Mouse (Mus musculus) adipocyte (in vitro differentiated cells): ENCODE data around the gene Vmn1r5.
"Not testable (repeated sequence)": the region's sequence is repeated elsewhere in the genome, so short reads cannot be mapped to it uniquely, and the experiment has no call there.

ENCODE experiments used
- DNase-seq: peaks from one replicate; pipeline ENCODE4 v3.0.0-alpha.2; 2016; ENCODE audit warnings: low spot score

The Vmn1r5 gene

DNA sequence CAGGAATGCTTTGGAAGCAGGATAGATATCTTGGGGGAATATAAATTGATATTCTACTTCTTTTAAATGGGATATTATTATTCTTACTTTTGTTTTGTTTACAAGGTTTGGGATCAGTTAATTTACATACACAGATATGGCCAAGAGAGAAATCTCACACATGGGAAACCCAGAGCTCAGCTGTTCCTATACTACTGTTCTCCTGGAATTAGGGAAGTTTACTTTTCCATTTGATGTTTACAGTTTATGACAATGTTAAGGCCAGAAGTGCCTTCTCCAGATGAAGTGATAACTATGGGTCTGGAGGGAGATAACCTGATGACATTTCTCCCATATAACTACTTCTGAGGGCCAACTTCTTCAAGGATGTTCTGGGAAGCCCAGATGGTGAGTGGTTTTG is at the start of gene Vmn1r5:
Vmn1r5 (plus strand) TSS at position 301 of the 400 bp plus-strand sequence.
- no peak for DNase-seq

DNA sequence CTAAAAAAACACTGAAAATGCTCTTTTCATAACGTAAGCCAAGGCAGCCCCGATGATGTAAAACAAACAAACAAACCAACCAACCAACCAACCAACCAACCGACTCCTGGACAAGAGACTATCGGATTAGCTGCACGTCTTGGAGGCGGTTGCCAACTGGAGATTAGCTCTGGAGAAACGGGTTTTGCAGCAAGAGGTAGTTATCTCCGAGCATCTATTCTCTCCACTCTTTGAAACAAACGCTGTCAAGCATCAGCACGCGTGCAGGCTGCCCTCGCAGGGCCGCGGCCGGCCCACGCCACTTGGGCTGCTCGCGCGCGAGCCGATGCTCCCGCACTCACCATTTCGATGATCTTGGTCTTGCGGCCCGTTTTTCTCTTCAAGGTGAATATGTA is 46.7 kb upstream of the Vmn1r5 start:
- DNase-seq = peak; percentile 71

DNA sequence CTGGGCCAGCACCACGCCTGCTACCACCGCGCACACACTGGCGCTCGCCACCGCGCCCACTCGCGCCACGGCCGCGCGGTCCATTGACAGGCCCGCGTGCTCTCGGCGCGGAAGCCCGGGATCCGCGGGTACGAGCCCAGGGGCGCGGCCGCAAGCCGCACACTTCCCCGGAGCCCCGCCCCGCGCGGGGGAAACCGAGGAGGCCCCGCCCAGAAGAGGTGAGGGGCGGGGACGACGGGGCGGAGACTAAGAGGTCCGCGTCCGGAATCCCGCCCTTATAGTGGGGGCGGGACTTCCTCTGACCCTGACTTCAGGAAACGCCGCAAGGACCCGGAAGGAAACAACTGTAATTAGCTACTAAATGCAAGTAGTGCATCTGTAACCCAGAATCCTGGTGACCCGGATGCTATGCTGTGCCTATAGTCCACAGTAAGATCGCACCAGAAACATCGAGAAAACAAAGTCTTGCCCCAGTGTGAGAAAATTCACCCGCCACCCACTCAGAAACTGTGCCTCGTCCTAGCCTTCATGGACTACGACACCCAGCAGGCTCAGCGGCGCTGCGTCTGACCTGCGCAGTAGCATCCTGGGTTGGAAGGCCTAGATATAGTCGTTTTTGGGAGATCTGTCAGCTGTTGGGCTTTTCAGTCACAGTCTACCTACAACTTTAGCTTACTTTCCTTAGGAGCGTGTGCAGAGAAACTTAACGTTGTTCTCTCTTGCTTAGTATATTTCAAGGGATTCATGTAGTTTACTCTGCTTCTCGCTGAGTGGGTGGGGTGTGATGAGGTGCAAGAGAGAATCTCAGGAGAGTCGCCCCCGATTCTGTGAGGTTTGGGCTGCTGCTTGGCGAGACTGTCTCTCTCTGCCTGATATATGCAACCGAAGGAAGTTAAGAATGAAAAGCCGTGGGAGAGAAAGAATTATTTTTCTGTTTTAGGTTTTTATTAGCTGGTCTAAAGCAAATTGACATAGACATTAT is 46.1 kb upstream of the Vmn1r5 start, which contains the start of the genes Nt5c3 and Vmn1r4:
Nt5c3 (minus strand) TSS at position 207 of the 982 bp plus-strand sequence.
Vmn1r4 (plus strand) TSS at position 290 of the 982 bp plus-strand sequence.
- peak; percentile 99 for DNase-seq

DNA sequence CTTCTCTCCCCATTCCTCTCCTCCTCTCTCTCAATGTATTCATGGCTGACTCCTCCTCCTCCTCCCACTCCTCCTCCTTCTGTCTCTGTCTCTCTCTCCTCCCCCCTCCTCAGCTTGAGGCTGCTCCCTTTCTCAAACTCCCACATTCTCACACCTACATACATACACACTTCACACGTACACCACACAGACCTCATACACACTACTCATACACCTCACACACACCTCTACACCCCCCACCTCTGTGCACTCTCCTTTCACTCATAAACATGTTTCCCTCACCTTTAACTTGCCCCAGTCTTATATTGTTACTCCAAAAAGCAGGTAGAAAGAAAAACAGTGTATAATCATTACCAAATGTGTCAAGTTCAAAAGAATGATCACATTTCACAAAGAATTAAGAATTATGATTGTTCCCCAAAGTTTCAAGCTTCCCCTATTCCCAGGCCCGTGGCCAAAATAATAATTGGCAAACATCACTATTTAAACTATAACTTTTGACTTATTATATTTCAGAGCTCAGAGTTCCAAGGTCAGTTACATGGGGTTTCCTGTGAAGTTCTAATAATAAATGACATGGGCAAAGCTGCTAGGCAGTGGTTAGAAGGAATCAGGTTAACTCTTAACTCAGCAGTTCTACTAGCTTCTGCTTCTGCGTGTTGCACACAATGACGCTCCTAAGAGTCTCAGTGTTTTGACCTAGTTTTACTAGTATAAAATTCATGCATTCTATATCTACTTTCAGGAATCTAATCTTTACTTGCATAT is 38.2 kb upstream of the Vmn1r5 start:
- no peak for DNase-seq

DNA sequence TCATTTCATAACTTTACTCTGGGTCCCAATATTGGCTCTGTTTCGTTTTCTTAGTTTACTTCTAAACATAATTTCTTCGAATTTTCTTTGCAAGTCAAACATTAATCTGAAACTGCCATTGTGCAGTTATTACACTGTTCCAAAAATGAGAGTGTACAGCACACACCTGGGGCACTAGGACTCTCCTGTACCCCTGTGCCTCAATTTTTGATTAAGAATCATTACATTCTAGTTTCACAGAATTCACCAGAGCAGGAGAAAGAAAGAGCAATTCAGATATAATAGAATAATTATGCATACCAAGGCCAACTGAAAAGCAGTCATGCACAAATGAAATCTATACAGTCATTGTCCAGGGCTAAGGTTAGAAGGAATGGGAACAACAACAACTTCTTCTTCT is 37.6 kb upstream of the Vmn1r5 start:
- no peak for DNase-seq

DNA sequence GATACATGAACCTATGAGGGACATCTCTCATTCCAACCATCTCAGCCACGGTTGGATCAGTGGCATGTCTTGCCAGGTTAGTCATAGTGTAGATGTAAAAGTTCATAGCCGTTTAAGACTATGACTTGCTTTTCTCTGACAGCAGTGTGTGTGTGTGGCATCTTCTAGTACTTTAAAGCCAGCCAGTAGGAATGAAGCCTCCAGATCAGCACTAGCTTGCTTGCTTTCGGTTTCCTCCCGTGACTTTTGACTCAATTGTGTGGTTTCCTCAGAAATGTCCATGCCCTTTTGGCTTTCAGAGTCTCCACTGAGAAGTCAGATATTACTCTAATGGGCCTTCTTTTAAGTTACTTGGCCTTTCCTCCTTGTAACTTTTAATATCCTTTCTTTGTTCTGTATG is 35.7 kb upstream of the Vmn1r5 start:
- DNase-seq = peak; percentile 79

DNA sequence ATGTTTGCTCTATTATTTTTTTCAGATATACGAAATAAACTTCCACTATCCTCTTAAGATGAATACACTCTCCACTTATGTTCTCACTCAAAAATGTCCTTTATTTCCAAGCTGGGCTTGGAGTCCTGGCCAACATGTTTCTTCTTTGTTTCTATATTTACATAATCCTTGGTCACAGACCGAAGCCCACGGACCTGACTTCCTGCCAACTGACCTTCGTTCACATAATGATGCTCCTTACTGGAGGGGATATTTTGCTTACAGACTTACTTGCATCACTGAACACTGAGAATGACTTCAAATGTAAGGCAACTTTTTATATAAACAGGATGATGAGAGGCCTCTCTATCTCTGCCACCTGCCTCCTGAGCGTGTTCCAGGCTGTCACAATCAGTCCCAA is 13.6 kb upstream of the Vmn1r5 start:
- DNase-seq = no peak

DNA sequence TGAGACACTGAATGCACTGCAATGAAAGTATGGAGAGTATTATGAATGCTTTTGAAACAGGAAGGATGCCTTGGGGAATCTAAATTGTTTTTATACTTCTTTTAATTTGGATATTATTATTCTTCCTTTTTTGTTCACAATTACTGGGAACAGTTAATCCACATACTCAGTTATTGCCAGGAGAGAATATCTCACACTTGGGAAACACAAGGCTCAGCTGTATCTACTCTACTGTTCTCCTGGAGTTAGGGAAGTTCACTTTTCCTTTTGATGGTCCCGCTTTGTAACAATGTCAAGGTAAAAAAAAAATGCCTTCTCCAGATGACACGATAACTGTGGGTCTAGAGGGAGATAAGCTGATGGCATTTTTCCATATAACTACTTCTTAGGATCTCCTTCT is 26.9 kb downstream of the Vmn1r5 start, which contains the start of gene Vmn1r6:
Vmn1r6 (plus strand) TSS at position 301 of the 400 bp plus-strand sequence.
- no peak for DNase-seq

DNA sequence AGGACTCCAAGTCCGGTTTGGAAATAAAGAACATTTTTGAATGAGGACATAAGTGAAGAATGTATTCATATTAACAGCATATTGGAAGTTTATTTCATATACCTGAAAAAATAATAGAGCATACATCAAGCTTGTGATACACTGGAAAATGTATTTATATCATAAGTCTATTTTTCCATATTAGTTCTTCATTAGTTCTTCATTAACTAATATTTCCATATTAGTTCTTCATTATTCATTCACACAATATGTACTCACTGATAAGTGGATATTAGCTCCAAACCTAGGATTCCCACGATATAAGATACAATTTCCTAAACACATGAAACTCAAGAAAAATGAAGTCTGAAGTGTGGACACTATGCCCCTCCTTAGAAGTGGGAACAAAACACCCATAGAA is 55.2 kb downstream of the Vmn1r5 start, which contains the start of gene Vmn1r7:
Vmn1r7 (minus strand) TSS at position 101 of the 400 bp plus-strand sequence.
- not testable (repeated sequence) for DNase-seq

DNA sequence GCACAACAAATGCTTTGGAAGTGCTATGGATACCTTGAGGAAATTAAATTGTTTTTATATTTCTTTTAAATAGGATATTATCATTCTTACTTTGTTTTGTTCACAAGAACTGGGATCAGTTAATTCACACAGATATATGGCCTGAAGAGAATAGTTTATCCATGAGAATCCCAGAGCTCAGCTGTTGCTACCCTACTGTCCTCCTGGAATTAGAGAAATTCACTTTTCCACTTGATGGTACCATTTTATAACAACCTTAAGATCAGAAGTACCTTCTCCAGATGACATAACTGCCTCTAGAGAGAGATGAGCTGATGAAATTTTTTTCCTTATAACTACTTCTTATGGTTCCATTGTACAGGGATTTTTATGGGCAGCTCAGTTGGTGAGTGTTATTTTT is 61.9 kb downstream of the Vmn1r5 start, which contains the start of gene Vmn1r8:
Vmn1r8 (plus strand) TSS at position 301 of the 400 bp plus-strand sequence.
- no peak for DNase-seq

DNA sequence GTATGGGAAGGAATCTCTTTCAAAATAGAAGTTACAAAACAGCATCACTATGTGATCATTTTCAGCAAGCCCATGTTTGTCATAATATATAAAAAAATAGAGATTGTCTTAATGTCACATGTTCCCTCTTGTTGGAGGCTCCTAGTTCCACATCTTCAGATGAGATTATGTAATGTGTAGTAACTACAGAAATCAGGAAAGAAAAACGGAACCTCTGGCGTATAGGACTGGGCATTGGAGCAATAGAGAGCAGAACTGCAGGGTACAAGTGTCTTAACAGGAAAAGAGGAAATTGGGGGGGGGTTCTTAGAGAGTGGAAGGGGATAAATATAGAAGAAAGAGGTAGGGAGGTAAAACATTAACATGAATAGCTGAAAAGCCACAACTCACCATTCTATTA is 64.6 kb downstream of the Vmn1r5 start:
- DNase-seq = no peak
